Mouse (Mus musculus): ENCODE results near the gene Atf7ip.

The Atf7ip gene

GRCm38 (mm10) chr6:136486801-136487553 lies 19.0 kb upstream of the Atf7ip start:
- DNase-seq, result no peak

- no peak for DNase-seq
Measured at GRCm38 (mm10) chr6:136487554-136487950, 18.4 kb upstream of the Atf7ip start.

- DNase-seq, result peak; percentile 45
Measured at GRCm38 (mm10) chr6:136489899-136490298, 16.1 kb upstream of the Atf7ip start.

- DNase-seq, result peak; percentile 60
Measured at GRCm38 (mm10) chr6:136490516-136491475, 15.2 kb upstream of the Atf7ip start.

GRCm38 (mm10) chr6:136491631-136492030 lies 14.3 kb upstream of the Atf7ip start:
- no peak for DNase-seq

GRCm38 (mm10) chr6:136492251-136492650 lies 13.7 kb upstream of the Atf7ip start:
- DNase-seq, result no peak

- DNase-seq, result no peak
Measured at GRCm38 (mm10) chr6:136493486-136493885, 12.5 kb upstream of the Atf7ip start.

GRCm38 (mm10) chr6:136493910-136494751 lies 11.8 kb upstream of the Atf7ip start:
- DNase-seq, result no peak

GRCm38 (mm10) chr6:136495023-136495422 lies 10.9 kb upstream of the Atf7ip start:
- DNase-seq, result no peak

GRCm38 (mm10) chr6:136497744-136498143 lies 8.2 kb upstream of the Atf7ip start:
- peak; percentile 62 for DNase-seq

- DNase-seq, result no peak
Measured at GRCm38 (mm10) chr6:136499292-136499977, 6.5 kb upstream of the Atf7ip start.

- no peak for DNase-seq
Measured at GRCm38 (mm10) chr6:136508652-136509051, 2.7 kb downstream of the Atf7ip start.

- DNase-seq, result no peak
Measured at GRCm38 (mm10) chr6:136510945-136511344, 5.0 kb downstream of the Atf7ip start.

- DNase-seq, result no peak
Measured at GRCm38 (mm10) chr6:136512351-136512750, 6.4 kb downstream of the Atf7ip start.

- DNase-seq, result no peak
Measured at GRCm38 (mm10) chr6:136516626-136517025, 10.7 kb downstream of the Atf7ip start.

GRCm38 (mm10) chr6:136517221-136517620 lies 11.3 kb downstream of the Atf7ip start:
- no peak for DNase-seq

GRCm38 (mm10) chr6:136518537-136519246 lies 12.7 kb downstream of the Atf7ip start:
- peak; percentile 99 for DNase-seq

GRCm38 (mm10) chr6:136519254-136519653 lies 13.3 kb downstream of the Atf7ip start:
- DNase-seq, result no peak

- no peak for DNase-seq
Measured at GRCm38 (mm10) chr6:136520361-136520760, 14.4 kb downstream of the Atf7ip start.

- no peak for DNase-seq
Measured at GRCm38 (mm10) chr6:136521681-136522080, 15.7 kb downstream of the Atf7ip start.

- DNase-seq, result no peak
Measured at GRCm38 (mm10) chr6:136522658-136523057, 16.7 kb downstream of the Atf7ip start.

- no peak for DNase-seq
Measured at GRCm38 (mm10) chr6:136524751-136525150, 18.8 kb downstream of the Atf7ip start.
